Mouse (Mus musculus): ENCODE data around the gene Slc39a11. TPM values are rescaled to one million over a fixed set of nuclear protein-coding genes. Genes with fewer than 3 reads are reported as not detected.
A peak's percentile ranks its signal among the peaks of the same experiment; 100 is the strongest.

Slc39a11 gene
- total RNA-seq, 4 experiments from 2014 or later = 14.6 to 16.7 (median 16.2) TPM

DNA sequence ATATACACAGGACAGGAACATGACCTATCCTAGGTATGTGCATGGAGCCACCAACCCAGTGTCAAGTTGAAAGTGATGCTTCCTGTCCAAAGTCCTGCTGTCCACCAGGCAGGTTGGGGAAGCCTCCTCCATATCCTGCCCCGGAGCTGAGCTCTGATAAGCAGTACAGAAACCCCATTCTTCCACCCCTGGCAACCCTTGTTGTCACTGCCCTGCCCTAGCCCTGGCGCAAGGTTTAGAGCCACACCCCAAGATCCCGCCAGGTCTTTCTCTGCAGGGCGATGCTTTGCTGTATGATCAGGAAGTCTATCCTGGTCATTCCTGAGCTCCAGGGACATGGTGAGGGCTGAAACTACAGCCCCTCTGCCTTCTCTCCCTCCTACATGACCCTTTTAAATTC is 396.7 kb downstream of the Slc39a11 start:
- DNase-seq (ENCODE audit: low spot score in 2 of 2) = no peak

- no peak for DNase-seq (ENCODE audit: low spot score in 2 of 2)
These were observed 398.7 kb downstream of the Slc39a11 start for GRCm38 (mm10) chr11:113251172-113251571.

DNA sequence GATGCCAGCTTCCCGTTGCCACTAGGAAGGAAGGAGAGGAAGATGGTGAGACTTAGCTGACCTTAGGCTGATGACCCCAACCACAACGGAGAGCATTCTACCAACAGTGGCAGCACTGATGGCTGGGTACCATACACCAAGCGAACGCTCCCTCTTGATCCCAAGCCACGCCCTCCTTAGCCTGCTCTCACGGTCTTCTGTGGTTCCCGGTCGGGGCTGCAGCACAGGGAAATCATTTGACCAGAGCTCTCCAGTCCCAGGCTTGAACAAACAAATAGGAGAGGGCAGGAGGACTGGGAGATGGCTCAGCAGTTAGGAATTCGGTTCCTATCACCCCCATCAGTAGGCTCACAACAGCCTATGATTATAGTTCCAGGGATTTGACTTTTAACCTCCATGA is 403.4 kb downstream of the Slc39a11 start:
- no peak for DNase-seq (ENCODE audit: low spot score in 2 of 2)

DNA sequence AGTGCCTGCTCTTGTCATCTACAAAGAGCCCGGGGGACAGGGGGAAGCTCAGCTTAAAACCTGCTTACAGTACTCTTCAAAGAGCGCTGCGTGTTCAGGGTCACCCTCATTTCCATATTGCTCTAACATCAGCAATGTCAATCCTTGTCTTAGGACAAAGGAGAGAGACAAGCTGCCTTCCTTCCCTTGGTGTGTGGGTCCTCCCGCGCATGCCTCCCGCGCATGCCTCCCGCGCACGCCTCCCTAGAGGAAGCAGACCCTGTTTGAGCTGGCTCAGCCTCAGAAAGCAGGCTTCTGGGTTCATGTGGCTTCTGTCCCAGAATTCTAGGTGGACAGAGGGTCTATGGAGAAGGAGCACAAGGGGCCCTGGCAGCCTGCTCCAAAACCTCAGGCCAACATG is 404.2 kb downstream of the Slc39a11 start:
- DNase-seq (ENCODE audit: low spot score in 2 of 2) = no peak

- no peak for DNase-seq (ENCODE audit: low spot score in 2 of 2)
These were observed 415.4 kb downstream of the Slc39a11 start for GRCm38 (mm10) chr11:113234432-113234831.

DNA sequence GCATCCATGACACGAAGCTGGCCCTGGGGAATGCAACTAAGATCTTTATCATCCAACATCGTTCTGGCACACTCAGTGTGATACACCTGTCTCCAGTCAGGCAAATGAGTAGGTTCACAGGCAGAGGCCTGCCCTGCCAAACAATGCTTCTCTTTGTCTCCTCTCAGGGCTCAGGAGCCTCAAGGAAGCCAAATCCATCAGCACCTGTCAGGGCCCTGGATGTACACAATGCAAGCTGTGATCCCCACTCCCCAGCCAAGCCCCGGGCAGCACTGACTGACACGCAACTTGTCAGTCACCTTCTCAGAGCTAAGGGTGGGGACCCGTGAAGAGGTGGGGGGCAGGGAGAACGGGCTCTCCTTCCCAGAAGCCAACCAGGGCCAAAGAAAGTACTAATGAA is 417.8 kb downstream of the Slc39a11 start:
- no peak for DNase-seq (ENCODE audit: low spot score in 2 of 2)

- no peak for DNase-seq (ENCODE audit: low spot score in 2 of 2)
These were observed 419.3 kb downstream of the Slc39a11 start for GRCm38 (mm10) chr11:113230410-113231132.

DNA sequence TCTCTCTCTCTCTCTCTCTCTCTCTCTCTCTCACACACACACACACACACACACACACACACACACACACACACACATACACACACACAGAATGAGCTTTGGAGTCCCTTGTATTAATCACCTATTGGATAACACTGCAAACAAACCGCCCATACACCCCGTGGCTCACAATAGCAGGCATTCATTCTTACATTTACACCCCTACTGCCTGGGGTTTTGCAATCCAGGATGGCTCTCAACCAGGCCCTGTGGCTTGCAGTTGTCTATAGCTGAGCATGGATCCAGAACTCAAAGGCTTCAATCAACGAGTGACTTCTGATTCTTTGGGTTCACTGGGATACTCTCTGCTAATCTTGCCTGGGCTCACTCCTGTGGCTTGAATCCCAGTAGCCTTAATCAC is 424.1 kb downstream of the Slc39a11 start:
- DNase-seq (ENCODE audit: low spot score in 2 of 2) = no peak

GRCm38 (mm10) chr11:113223756-113224323 is 426.0 kb downstream of the Slc39a11 start:
- DNase-seq (ENCODE audit: low spot score in 2 of 2) = no peak

DNA sequence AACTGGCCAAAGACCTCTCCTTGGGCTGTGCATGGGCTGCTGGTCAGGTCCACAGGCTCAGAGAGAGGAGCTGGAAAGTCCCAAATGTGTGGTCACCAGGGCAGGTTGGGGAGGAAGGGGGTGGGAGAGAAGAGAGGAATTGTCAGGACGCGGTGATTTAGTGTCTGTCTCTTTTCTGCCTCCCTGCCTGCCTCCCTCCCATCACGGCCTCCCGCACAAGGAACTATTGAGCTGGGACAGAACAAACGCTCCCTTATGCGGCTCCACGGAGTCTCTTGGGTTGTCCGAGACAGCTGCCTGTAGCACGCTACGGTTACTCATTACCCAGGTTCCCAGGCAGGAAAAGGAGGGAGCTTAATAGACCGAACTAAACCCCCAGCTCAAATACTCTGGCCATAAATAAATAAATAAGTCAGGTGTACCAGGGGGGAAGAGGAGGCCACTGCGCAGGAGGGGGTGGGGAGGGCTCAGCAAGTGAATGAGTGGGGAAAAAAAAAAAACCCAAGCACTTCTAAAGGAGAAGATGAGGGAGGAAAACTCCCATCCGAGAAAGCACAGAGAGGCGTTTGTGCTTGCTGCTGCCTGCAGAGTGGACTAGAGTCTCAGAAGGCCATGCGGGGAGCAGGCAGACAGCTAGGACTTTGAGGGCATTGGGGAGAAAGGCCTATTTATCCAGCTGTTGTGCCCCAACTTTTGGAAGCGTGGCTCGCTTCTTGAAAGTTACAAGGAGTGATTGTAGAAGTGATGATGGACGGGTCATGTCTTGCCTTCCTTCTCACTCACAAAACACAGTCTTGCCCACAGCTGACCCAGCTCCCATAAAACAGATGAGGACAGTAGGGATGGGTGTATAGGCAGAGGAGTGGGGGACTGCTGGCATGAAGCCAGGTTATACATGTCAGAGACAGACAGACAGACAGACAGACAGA is 428.3 kb downstream of the Slc39a11 start:
- DNase-seq (ENCODE audit: low spot score in 2 of 2) = peak in 1 of 2 experiments; percentile 45

GRCm38 (mm10) chr11:113220649-113221048 is 429.2 kb downstream of the Slc39a11 start:
- no peak for DNase-seq (ENCODE audit: low spot score in 2 of 2)

DNA sequence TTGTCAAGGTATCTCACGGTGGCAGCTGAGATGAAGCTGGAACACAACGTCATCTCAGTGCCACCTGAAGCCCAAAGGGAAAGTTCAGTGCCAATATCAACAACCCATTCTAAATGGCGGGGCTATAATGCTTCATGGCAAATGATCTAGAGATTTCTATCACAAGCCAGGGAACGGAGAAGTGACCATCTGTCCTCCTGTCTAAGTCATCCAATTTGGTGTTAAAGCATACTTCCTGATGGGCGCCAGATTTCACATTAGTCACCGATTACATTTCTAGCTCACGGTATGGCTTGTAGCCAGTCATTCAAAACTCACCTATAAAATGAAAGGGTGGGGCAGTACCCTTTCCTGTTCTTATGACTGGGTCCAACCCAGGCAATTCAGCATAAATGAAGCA is 435.1 kb downstream of the Slc39a11 start:
- DNase-seq (ENCODE audit: low spot score in 2 of 2) = no peak

DNA sequence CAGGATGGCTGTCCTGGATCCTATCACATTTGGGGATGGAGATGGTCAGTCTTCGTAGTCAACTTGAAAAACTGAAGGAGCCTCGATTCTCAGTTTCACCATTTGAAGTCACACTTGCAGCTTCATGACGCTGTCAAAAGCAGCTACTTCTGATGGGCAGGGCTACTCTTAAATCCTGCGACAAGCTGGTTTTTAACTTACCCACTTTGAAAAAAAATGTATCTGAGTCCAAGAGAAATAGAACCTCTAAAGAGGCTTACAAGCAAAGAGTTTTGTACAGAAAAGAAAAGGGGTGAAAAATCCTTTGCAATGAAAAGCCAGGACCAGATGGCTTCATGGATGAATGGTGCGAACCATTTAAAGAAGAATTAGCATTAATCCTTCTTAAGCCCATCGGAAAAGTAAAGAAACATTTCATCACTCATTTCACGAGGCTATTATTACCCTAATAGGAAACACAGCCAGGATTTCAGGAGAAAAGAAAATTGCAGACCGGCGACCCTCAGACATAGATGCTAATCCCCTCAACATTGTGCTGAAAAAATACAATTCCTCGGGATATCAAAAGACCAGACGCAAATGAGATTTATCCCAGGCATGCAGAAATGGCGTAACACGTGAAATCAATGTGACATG is 437.4 kb downstream of the Slc39a11 start:
- no peak for DNase-seq (ENCODE audit: low spot score in 2 of 2)

DNA sequence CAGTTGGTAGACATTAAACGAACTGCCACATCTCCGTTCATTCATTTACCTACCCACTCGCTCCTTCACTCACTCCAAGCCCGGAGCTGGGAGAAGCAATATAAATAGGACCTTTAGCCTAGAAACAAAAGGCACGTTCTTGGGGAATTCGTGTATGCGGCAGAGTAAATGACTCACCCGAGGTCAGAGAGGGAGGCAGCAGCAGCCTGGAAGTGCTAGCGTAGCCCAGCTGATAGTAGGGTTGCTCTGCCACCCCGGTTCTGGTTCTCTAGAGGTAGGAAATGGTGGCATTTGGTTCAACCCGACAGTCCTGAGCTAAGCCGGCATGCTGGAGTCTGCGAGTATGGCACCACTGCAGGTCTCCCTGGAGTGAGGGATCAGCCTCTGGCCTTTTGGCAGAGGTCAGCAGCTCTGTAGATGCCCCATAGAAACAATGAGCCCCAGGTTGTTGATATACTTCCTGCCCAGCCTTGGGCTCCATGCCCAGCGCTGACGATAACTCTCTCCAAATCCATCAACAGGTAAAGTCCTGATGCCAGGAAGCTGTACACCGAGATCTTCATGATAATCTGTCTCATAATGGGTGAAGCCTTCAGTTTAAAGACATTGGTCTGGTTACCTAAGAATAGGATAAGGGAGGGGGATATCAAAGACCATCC is 440.5 kb downstream of the Slc39a11 start:
- DNase-seq (ENCODE audit: low spot score in 2 of 2) = no peak

- DNase-seq (ENCODE audit: low spot score in 2 of 2) = no peak
These were observed 441.3 kb downstream of the Slc39a11 start for GRCm38 (mm10) chr11:113208521-113209072.

DNA sequence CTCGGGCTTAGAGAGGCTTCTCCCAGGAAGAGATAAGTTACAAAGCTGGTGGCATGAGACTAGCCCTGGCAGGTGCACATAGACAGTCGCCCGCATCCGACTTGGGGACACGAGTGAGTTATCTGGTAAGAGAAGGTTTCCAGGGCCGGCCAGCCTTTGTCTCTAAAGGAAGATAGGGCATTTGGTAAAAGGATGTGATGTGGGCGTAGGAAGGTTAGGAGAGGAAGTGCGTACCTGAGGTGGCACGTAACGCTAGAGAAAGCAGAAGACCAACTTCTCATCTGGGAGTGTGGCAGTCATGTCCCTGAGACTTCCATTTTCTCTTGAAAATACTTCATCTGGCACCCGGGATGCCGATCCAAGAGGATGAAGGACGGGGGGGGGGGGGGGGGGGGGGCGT is 441.9 kb downstream of the Slc39a11 start:
- no peak for DNase-seq (ENCODE audit: low spot score in 2 of 2)

DNA sequence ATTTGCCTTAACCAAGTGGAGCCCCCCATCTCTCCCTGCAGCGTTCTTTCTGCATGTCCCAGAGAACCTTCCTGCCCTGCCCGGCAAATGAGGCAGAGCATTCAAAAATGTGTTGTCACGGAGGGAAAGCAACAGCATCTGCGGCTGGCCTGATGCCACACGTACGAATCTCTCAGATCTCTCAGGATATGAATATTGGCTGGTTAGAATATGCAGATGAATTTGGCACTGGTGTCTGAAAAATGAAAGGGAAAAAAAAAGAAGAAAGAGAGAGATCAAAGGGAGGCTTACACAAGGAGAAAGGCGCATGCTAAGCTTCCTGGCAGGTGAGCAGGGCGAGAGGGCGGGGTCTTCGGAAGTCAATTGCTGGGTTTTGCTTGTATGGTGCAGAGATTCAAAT is 443.8 kb downstream of the Slc39a11 start:
- no peak for DNase-seq (ENCODE audit: low spot score in 2 of 2)

DNA sequence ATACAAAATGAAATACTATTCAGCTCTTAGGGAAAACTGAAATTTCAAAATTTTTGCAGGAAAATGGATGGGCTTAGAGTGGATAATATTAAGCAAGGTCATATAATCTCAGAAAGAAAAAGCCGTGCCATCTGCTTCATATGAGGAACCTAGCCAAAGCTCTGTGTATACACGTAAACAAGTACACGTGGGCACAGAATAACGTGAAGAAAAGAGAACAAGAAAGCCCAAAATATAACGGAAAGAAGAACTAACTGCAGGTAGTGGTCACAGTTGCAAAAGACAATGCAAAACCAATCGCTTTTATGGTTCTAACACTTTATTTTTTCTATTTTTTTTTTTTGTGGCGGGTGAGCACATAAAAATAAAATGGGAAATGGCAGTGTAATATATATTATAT is 446.9 kb downstream of the Slc39a11 start:
- DNase-seq (ENCODE audit: low spot score in 2 of 2) = no peak

- DNase-seq (ENCODE audit: low spot score in 2 of 2) = peak; percentile 86 to 98
These were observed 448.3 kb downstream of the Slc39a11 start for GRCm38 (mm10) chr11:113201470-113201997.

DNA sequence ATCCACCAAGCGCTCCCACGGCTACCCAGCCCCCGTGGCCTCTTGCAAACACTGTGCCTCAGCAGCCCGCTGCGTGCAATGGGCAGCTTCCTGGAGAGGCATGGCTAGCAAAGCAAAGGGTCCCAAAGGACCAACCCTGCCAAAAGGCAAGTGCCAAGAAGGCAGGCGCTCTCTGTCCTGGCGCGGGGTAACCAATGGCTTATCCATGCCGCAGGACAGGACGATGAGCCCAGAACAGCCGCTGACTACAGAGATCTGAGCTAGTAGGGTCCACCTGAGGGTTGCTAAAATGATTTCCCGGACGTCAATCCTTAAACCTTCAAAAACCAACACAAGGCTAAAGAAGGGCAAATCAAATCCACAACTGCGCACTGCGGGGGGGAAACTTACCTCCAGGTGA is 449.0 kb downstream of the Slc39a11 start:
- peak in 1 of 2 experiments; percentile 37 for DNase-seq (ENCODE audit: low spot score in 2 of 2)

DNA sequence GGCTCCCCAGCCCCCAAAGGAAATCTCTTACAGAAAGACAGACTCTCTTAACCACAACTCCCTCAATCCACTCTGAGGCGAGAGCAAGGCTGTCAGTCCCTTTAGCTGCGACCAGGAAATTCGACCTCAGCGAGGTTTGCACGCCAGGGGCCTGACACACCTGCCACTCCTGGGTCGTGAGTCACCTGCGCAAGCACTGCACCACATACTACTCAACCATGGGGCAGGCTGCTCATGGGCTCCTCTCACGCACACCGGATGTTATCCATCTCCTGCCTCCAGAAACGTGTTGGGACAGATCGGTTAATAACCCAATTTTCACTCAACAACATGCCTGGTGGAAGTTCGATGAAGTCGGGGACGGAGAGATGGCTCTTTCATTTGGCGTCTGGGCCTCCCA is 451.3 kb downstream of the Slc39a11 start:
- DNase-seq (ENCODE audit: low spot score in 2 of 2) = no peak
